Mouse (Mus musculus) ES-E14 (cell line): ENCODE results near the gene Megf11. TPM values are rescaled to one million over a fixed set of nuclear protein-coding genes. Genes with fewer than 3 reads are reported as not detected.

Experiments used
- DNase-seq: peaks from one replicate; pipeline ENCODE4 v3.0.0-alpha.2; 2013; ENCODE audit warnings: low read depth, low spot score
- H3K27ac ChIP-seq: 2 replicates; pipeline ENCODE4 v1.5.1; 2012; ENCODE audit warnings: low read depth, mild to moderate bottlenecking, low read length, moderate library complexity, mixed read lengths; ENCODE audit not compliant: poor library complexity, insufficient read depth, severe bottlenecking
- H3K36me3 ChIP-seq: 2 replicates; pipeline ENCODE4 v1.6.1; 2012; ENCODE audit warnings: mild to moderate bottlenecking, low read length, moderate library complexity, mixed read lengths; ENCODE audit not compliant: control insufficient read depth, poor library complexity, insufficient read depth, severe bottlenecking
- H3K4me1 ChIP-seq, 2 experiments: fragments of 150-350 bp in 1 of 2; sonication (generic) in 1 of 2; 2 replicates each; pipeline ENCODE4 v1.6.1; 2012; ENCODE audit warnings: low read length in 2 of 2, mild to moderate bottlenecking in 1 of 2, mixed read lengths in 1 of 2; ENCODE audit not compliant: control insufficient read depth in 2 of 2, insufficient read depth in 2 of 2, poor library complexity in 1 of 2
- H3K4me3 ChIP-seq, 2 experiments: fragments of 150-350 bp in 1 of 2; sonication (generic) in 1 of 2; 2 replicates each; pipeline ENCODE4 v1.5.1; 2012; ENCODE audit warnings: low read length in 2 of 2, low read depth in 1 of 2, mild to moderate bottlenecking in 1 of 2, mixed read lengths in 1 of 2; ENCODE audit not compliant: insufficient read depth in 1 of 2, poor library complexity in 1 of 2, severe bottlenecking in 1 of 2
- H3K9ac ChIP-seq: 2 replicates; pipeline ENCODE4 v1.6.1; 2012; ENCODE audit warnings: low read depth, mild to moderate bottlenecking, low read length, mixed read lengths; ENCODE audit not compliant: poor library complexity, insufficient read depth, severe bottlenecking
- H3K9me3 ChIP-seq: fragments of 150-350 bp; sonication (generic); 2 replicates; pipeline ENCODE4 v1.6.1; 2012; ENCODE audit warnings: low read depth, mild to moderate bottlenecking, low read length; ENCODE audit not compliant: control insufficient read depth, insufficient read depth
- CHD2 ChIP-seq: IDR thresholded peaks from 2 replicates; pipeline ENCODE4 v1.6.1; 2014; ENCODE audit warnings: mild to moderate bottlenecking, low read depth, low read length, inconsistent platforms
- HCFC1 ChIP-seq: IDR thresholded peaks from 2 replicates; pipeline ENCODE4 v1.6.1; 2012; ENCODE audit warnings: low read length, inconsistent platforms, borderline replicate concordance; ENCODE audit not compliant: insufficient read depth
- MAFK ChIP-seq: IDR thresholded peaks from 2 replicates; pipeline ENCODE4 v1.6.1; 2014; ENCODE audit warnings: mild to moderate bottlenecking, low read depth, low read length, inconsistent platforms; ENCODE audit not compliant: insufficient read depth
- ZC3H11A ChIP-seq: IDR thresholded peaks from 2 replicates; pipeline ENCODE4 v1.6.1; 2012; ENCODE audit warnings: low read depth, mild to moderate bottlenecking, inconsistent platforms, low read length, borderline replicate concordance
- ZNF384 ChIP-seq: IDR thresholded peaks from 2 replicates; pipeline ENCODE4 v1.6.1; 2012; ENCODE audit warnings: low read depth, low read length, inconsistent platforms
- in situ Hi-C, 2 experiments: fragments of 600-800 bp; cut with MboI; formaldehyde crosslinking; loops; one replicate each; pipeline ENCODE4 v1.15.1; 2025; ENCODE audit warnings: low sequenced_read_pairs in 2 of 2, inconsistent platforms in 1 of 2; ENCODE audit not compliant: unreplicated experiment in 2 of 2
- total RNA-seq: library from RNA; depleted of rRNA; stranded (reverse); fragments of 300-350 nt; gene quantifications from 2 replicates; pipeline ENCODE4 v1.2.3, GENCODE M21; 2012

Megf11 gene
- total RNA-seq, 1 experiment: 7.5 TPM

DNA sequence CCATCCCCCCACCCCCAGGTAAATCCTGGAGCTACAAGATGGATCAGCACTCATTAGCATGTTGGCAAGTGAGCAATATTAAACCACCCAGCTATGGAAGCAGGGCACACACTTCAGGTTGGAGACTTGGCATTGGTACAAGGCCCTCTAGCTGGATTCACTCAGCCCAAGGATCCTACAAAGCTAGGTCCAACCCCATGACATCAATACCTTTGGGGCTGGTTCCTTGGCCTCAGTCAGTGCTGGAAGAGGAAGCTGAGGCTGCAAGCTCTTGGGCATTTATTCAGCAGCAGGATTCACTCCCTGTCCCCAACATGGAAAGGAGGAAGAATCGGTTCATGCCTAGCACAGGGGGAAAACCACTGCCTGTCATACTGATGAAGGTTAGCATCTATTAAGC, 118.6 kb downstream of the Megf11 start:
- TF ChIP-seq ZNF384: no peak
- Histone ChIP-seq H3K9ac (no peak overlapping the region), H3K9me3 (no peaks in the 10 kb centered on the region), H3K4me1 (no peaks in the 10 kb centered on the region), H3K27ac (no peak overlapping the region), H3K4me3 (no peak overlapping the region), H3K36me3 (no peaks in the 10 kb centered on the region; the same call in 1 of the 2 replicates)
- no peak for DNase-seq
- in situ Hi-C loops: no loop called here

DNA sequence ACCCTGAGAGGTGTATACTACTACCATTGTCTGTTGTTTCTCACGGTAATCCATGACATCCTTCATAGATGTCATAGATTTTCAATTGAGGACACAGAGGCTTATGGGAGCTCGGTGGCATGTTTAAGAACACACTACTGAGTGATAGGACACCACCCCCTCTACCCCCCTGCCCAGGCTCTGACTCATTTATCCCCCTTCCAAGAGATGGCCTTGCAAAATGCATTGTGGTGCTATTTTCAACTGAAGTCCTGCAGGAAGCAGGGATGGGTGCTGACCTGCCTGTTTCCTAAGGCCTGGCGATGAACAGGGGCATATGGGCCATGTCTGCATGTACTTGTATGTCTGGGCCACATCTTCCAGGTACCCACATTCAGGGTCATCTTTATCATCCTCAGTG, 119.0 kb downstream of the Megf11 start:
- no peaks in the 10 kb centered on the region; the same call in 1 of the 2 replicates for H3K36me3 ChIP-seq
- H3K27ac ChIP-seq: no peak overlapping the region
- DNase-seq: no peak
- TF ChIP-seq CHD2 (no peak), ZC3H11A (no peak), ZNF384 (no peak), HCFC1 (no peak), MAFK (no peak)
- H3K4me3 ChIP-seq: no peak overlapping the region
- no peaks in the 10 kb centered on the region for H3K9me3 ChIP-seq
- in situ Hi-C loops: no loop called here
- no peak overlapping the region for H3K9ac ChIP-seq
- no peaks in the 10 kb centered on the region for H3K4me1 ChIP-seq

DNA sequence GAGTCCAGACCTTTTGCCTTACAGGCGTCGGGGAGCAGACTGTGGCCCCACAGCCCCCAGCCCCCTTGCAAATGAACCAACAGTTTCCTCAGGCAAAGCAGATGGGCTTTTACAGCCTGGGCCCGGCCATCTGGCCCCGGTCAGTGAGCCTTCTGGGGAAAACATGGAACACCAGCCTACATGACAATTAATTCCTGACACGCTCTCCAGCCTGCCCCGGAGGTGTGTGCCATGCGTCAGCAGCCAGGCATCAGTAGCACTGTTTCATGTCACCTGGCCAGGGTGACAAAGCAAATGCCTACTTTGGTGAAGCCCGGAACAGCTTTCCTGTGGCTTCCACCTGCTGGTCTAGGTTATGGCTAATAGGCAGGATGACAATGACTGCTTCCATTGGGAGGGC, 119.5 kb downstream of the Megf11 start:
- H3K27ac ChIP-seq: no peak overlapping the region

DNA sequence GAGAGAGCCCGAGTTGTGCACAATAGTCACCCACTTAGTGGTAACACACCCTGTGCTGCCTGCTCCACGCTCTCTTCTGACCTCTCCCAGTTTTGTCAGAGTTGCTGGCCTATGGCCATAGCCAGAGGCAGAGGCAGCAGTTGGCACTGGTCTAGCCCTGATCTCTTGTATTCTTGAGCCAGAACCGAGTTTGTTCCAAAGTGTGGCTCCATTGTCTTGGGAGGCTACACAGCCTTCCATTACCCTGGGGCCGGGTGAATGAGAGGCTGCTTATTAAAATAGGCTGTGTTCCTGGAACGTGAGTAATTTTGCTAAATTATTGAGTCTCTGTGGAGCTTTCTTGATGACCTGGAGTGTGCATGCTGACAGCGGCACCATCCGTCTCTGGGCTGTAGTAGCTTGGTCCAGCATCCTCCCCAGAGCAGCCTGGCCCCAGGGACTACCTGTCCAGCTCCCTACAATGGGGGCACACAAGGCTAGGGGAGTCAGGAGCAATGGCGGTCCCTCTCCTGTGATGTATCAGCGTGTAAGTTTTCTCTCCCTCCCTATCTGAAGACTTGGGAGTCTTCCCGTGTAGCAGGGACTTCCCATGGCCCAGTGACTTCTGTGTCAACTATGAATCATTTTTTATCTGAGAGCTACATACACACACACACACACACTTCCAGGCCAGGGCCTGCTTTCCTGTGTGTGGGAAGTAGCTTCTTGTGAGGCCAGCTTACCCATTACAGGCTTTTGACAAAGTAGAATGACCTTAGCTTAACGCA, 121.2 kb downstream of the Megf11 start:
- Histone ChIP-seq H3K27ac (no peak overlapping the region), H3K4me3 (no peak overlapping the region), H3K9me3 (no peaks in the 10 kb centered on the region), H3K9ac (no peak overlapping the region), H3K36me3 (no peaks in the 10 kb centered on the region; the same call in 1 of the 2 replicates), H3K4me1 (no peaks in the 10 kb centered on the region)
- TF ChIP-seq HCFC1: no peak
- TF ChIP-seq ZC3H11A: no peak
- no peak for TF ChIP-seq CHD2
- TF ChIP-seq MAFK: no peak
- DNase-seq: no peak
- in situ Hi-C loops: no loop called here

More for the DNA sequence above, 119.5 kb downstream of the Megf11 start:
- H3K9me3 ChIP-seq: no peaks in the 10 kb centered on the region
- H3K36me3 ChIP-seq: no peaks in the 10 kb centered on the region; the same call in 1 of the 2 replicates
- H3K9ac ChIP-seq: no peak overlapping the region
- in situ Hi-C loops: no loop called here
- TF ChIP-seq MAFK: no peak
- H3K4me3 ChIP-seq: no peak overlapping the region
- no peak for DNase-seq
- no peaks in the 10 kb centered on the region for H3K4me1 ChIP-seq

DNA sequence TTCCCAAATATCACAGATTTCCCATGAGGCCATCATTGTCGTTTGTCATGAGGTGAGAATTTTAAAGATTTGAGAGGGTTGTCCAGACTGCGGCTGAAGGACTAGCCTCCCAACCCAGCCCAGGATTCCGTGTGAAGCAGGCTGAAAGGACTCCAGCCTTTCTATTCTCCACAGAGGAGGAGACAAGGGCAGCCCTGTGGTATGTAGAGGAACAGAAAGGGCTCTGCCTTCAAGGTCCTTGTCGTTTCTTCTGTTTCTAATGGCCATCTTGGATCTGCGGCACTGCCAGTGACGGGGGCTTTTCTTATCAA, 121.7 kb downstream of the Megf11 start:
- Histone ChIP-seq H3K9ac (no peak overlapping the region), H3K4me1 (no peaks in the 10 kb centered on the region), H3K27ac (no peak overlapping the region), H3K9me3 (no peaks in the 10 kb centered on the region), H3K36me3 (no peaks in the 10 kb centered on the region; the same call in 1 of the 2 replicates), H3K4me3 (no peak overlapping the region)
- in situ Hi-C loops: no loop called here
- TF ChIP-seq HCFC1 (no peak), CHD2 (no peak), ZC3H11A (no peak), ZNF384 (no peak), MAFK (no peak)
- no peak for DNase-seq
